In genomic region chr8:112128833-112129518, GRCm38 (mm10) we compare ENCODE assay signal across 8 mouse cellular contexts.
DNase-seq lines count a peak whose midpoint lies in the region; ATAC-seq lines count a peak whose summit lies in the region.
"Had no signal": no experiment of that assay in that cellular context is flagged by ENCODE, and none has a peak within 500 bp of the region (broad histone marks: within the 10 kb centered on the region; RNA-seq: fewer than 3 reads in every experiment).

No protein-coding gene starts in this region.

- peak; percentile 67; the same call in 1 of the 2 replicates for ATAC-seq in heart, embryonic 15.5 days (replicated peaks; ENCODE audit: insufficient number of reproducible peaks, insufficient read depth, low FRiP score, low read depth)
- peak; percentile 88 for ATAC-seq in limb, embryonic 12.5 days (ENCODE audit: insufficient number of reproducible peaks, insufficient read depth, low FRiP score, low TSS enrichment, low read depth)
- ATAC-seq in frontal cortex, adult (ENCODE audit: low TSS enrichment): no peak

- DNase-seq in thymus, postnatal 4 days: peak; percentile 31
- DNase-seq in thymus, postnatal 25 days: no peak
- DNase-seq in brain, adult 2 months (ENCODE audit: low read depth, low spot score): peak; percentile 58
- peak; percentile 86 for DNase-seq in retina, embryonic 14.5 days (ENCODE audit: low spot score)

- H3K4me1 ChIP-seq in heart, embryonic 15.5 days (replicated peaks): no peaks in the 10 kb centered on the region
- no peaks in the 10 kb centered on the region for H3K4me1 ChIP-seq in limb, embryonic 12.5 days (replicated peaks)
- H3K4me1 ChIP-seq: hindbrain, embryonic 15.5 days had no signal

- no peak overlapping the region for H3K27ac ChIP-seq in heart, embryonic 15.5 days
- H3K27ac ChIP-seq in limb, embryonic 12.5 days: no peak overlapping the region
- H3K27ac ChIP-seq: hindbrain, embryonic 15.5 days had no signal

- H3K9me3 ChIP-seq in heart, embryonic 15.5 days (replicated peaks): no peaks in the 10 kb centered on the region
- 0 out of 2 replicates have a peak, but pooled peaks cover 3% of the 10 kb centered on the region for H3K9me3 ChIP-seq in limb, embryonic 12.5 days
- H3K9me3 ChIP-seq: hindbrain, embryonic 15.5 days had no signal

- H3K4me2 ChIP-seq in heart, embryonic 15.5 days: no peak overlapping the region
- H3K4me2 ChIP-seq in limb, embryonic 12.5 days: no peak overlapping the region
- H3K4me2 ChIP-seq: hindbrain, embryonic 15.5 days had no signal

- H3K9ac ChIP-seq in heart, embryonic 15.5 days: no peak overlapping the region
- no peak overlapping the region for H3K9ac ChIP-seq in limb, embryonic 12.5 days (replicated peaks)
- H3K9ac ChIP-seq: hindbrain, embryonic 15.5 days had no signal

- H3K27me3 ChIP-seq in heart, embryonic 15.5 days: no peaks in the 10 kb centered on the region
- H3K27me3 ChIP-seq in limb, embryonic 12.5 days: no peaks in the 10 kb centered on the region
- H3K27me3 ChIP-seq: hindbrain, embryonic 15.5 days had no signal

- no peak overlapping the region for H3K4me3 ChIP-seq in heart, embryonic 15.5 days
- H3K4me3 ChIP-seq in limb, embryonic 12.5 days (replicated peaks): no peak overlapping the region
- H3K4me3 ChIP-seq: hindbrain, embryonic 15.5 days had no signal

- no peaks in the 10 kb centered on the region for H3K36me3 ChIP-seq in heart, embryonic 15.5 days
- H3K36me3 ChIP-seq in limb, embryonic 12.5 days: no peaks in the 10 kb centered on the region
- H3K36me3 ChIP-seq: hindbrain, embryonic 15.5 days had no signal

- WGBS in heart, embryonic 15.5 days: 47% methylated on average over 14 of the region's 14 CpGs
- 52% methylated on average over 14 of the region's 14 CpGs for WGBS in limb, embryonic 12.5 days
